Mouse (Mus musculus) heart, adult 2 months (tissue): ENCODE measurements around the gene 4930523C07Rik.

Experiments
- CTCF ChIP-seq: fragments of 200-600 bp; IDR thresholded peaks from 2 replicates; pipeline ENCODE4 v1.8.1; 2022; ENCODE audit warnings: antibody characterized with exemption, mild to moderate bottlenecking, moderate library complexity
- EP300 ChIP-seq: fragments of 200-500 bp; IDR thresholded peaks from 2 replicates; pipeline ENCODE4 v1.6.1; 2011; ENCODE audit warnings: low read depth, low read length, control low read depth; ENCODE audit not compliant: insufficient read depth
- POLR2A ChIP-seq: fragments of 200-500 bp; IDR thresholded peaks from 2 replicates; pipeline ENCODE4 v1.6.1; 2011; ENCODE audit warnings: mild to moderate bottlenecking, low read depth, low read length, control low read depth; ENCODE audit not compliant: insufficient read depth

DNA sequence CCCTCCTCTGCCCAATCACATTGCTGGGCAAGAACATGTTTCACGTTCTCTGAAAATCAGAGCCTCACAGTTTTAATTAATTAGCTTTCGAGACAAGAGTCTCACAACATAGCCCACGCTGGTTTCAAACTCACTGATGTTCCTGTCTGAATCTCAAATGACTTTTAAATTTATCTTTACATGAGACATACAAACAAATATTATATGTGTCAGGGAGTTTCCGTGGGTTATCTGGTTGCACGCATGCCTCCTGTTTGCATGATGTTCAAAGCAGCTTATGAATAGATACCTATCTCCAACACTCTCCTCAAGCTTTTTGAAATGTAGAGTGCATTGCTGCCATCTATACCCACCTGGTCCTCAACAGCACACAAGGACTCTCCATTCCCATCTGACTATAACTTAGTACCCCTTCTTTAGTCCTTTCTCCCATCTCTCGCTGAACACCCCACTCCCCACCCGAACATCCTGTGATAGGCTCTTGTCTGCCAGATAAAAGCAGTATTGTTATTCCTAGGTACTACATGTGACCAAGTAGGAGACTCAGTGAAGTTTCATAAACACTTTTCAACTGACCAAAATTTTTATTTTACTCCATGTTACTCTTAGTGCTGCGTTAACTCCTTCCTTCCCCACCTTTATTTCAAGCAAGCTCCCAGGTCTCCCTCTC, 37.1 kb upstream of the 4930523C07Rik start:
- TF ChIP-seq CTCF (no peak), EP300 (no peak), POLR2A (no peak)
